Mouse (Mus musculus): ENCODE results near the gene Axin2. TPM values are rescaled to one million over a fixed set of nuclear protein-coding genes. Genes with fewer than 3 reads are reported as not detected.

Axin2 gene
- polyA plus RNA-seq, 1 experiment from 2014 or later = 3.0 TPM

- ATAC-seq (replicated peaks; ENCODE audit: insufficient number of reproducible peaks, low FRiP score, low TSS enrichment) = no peak
- H3K4me1 ChIP-seq (ENCODE audit: control insufficient read depth, insufficient read depth, low read length) = no peaks in the 10 kb centered on the region
- H3K36me3 ChIP-seq (ENCODE audit: control insufficient read depth, insufficient read depth, low read length) = peaks cover 25% of the 10 kb centered on the region
- WGBS (ENCODE audit: insufficient replicate concordance) = 83% methylated on average over 11 of the region's 11 CpGs
- no peak overlapping the region for H3K9ac ChIP-seq (ENCODE audit: low read depth, low read length)
- no peak overlapping the region for H3K4me3 ChIP-seq (ENCODE audit: low read depth, low read length)
- H3K9me3 ChIP-seq (replicated peaks; ENCODE audit: control insufficient read depth, low read length) = no peaks in the 10 kb centered on the region
- no peak overlapping the region for H3K27ac ChIP-seq (ENCODE audit: low read depth, low read length)
- H3K27me3 ChIP-seq (ENCODE audit: control insufficient read depth, insufficient read depth, low read length) = no peaks in the 10 kb centered on the region
- no peak overlapping the region for H3K4me2 ChIP-seq
Observed at GRCm38 (mm10) chr11:108943741-108944140, 23.6 kb downstream of the Axin2 start.

- H3K4me2 ChIP-seq = no peak overlapping the region
- no peak overlapping the region for H3K9ac ChIP-seq (ENCODE audit: low read depth, low read length)
- 90% methylated on average over 9 of the region's 9 CpGs for WGBS (ENCODE audit: insufficient replicate concordance)
- ATAC-seq (replicated peaks; ENCODE audit: insufficient number of reproducible peaks, low FRiP score, low TSS enrichment) = no peak
- no peaks in the 10 kb centered on the region for H3K27me3 ChIP-seq (ENCODE audit: control insufficient read depth, insufficient read depth, low read length)
- H3K4me1 ChIP-seq (ENCODE audit: control insufficient read depth, insufficient read depth, low read length) = no peaks in the 10 kb centered on the region
- peaks cover 25% of the 10 kb centered on the region for H3K36me3 ChIP-seq (ENCODE audit: control insufficient read depth, insufficient read depth, low read length)
- no peak overlapping the region for H3K4me3 ChIP-seq (ENCODE audit: low read depth, low read length)
- no peak overlapping the region for H3K27ac ChIP-seq (ENCODE audit: low read depth, low read length)
- no peaks in the 10 kb centered on the region for H3K9me3 ChIP-seq (replicated peaks; ENCODE audit: control insufficient read depth, low read length)
Observed at GRCm38 (mm10) chr11:108945666-108946065, 25.5 kb downstream of the Axin2 start.

GRCm38 (mm10) chr11:108947425-108948184, 27.5 kb downstream of the Axin2 start:
- H3K27ac ChIP-seq (ENCODE audit: low read depth, low read length) = no peak overlapping the region
- WGBS (ENCODE audit: insufficient replicate concordance) = 72% methylated on average over 20 of the region's 20 CpGs
- H3K9me3 ChIP-seq (replicated peaks; ENCODE audit: control insufficient read depth, low read length) = no peaks in the 10 kb centered on the region
- no peaks in the 10 kb centered on the region for H3K27me3 ChIP-seq (ENCODE audit: control insufficient read depth, insufficient read depth, low read length)
- H3K36me3 ChIP-seq (ENCODE audit: control insufficient read depth, insufficient read depth, low read length) = peaks cover 17% of the 10 kb centered on the region
- no peak overlapping the region for H3K9ac ChIP-seq (ENCODE audit: low read depth, low read length)
- H3K4me2 ChIP-seq = no peak overlapping the region
- peaks cover 4% of the 10 kb centered on the region; the same call in 1 of the 2 replicates for H3K4me1 ChIP-seq (ENCODE audit: control insufficient read depth, insufficient read depth, low read length)
- no peak for ATAC-seq (replicated peaks; ENCODE audit: insufficient number of reproducible peaks, low FRiP score, low TSS enrichment)
- no peak overlapping the region for H3K4me3 ChIP-seq (ENCODE audit: low read depth, low read length)

GRCm38 (mm10) chr11:108948501-108948900, 28.4 kb downstream of the Axin2 start:
- H3K27ac ChIP-seq (ENCODE audit: low read depth, low read length) = no peak overlapping the region
- no peak overlapping the region for H3K4me3 ChIP-seq (ENCODE audit: low read depth, low read length)
- 78% methylated on average over 7 of the region's 7 CpGs for WGBS (ENCODE audit: insufficient replicate concordance)
- 0 out of 2 replicates have a peak overlapping the region, but pooled peaks have one; percentile 10 for H3K9ac ChIP-seq (ENCODE audit: low read depth, low read length)
- H3K4me1 ChIP-seq (ENCODE audit: control insufficient read depth, insufficient read depth, low read length) = peaks cover 4% of the 10 kb centered on the region; the same call in 1 of the 2 replicates
- no peak for ATAC-seq (replicated peaks; ENCODE audit: insufficient number of reproducible peaks, low FRiP score, low TSS enrichment)
- H3K4me2 ChIP-seq = no peak overlapping the region
- no peaks in the 10 kb centered on the region for H3K27me3 ChIP-seq (ENCODE audit: control insufficient read depth, insufficient read depth, low read length)
- peaks cover 12% of the 10 kb centered on the region for H3K36me3 ChIP-seq (ENCODE audit: control insufficient read depth, insufficient read depth, low read length)
- no peaks in the 10 kb centered on the region for H3K9me3 ChIP-seq (replicated peaks; ENCODE audit: control insufficient read depth, low read length)

GRCm38 (mm10) chr11:108948931-108949330, 28.8 kb downstream of the Axin2 start:
- ATAC-seq (replicated peaks; ENCODE audit: insufficient number of reproducible peaks, low FRiP score, low TSS enrichment) = no peak
- Histone ChIP-seq H3K36me3 (ENCODE audit: control insufficient read depth, insufficient read depth, low read length) (peaks cover 12% of the 10 kb centered on the region), H3K9me3 (replicated peaks; ENCODE audit: control insufficient read depth, low read length) (no peaks in the 10 kb centered on the region), H3K9ac (ENCODE audit: low read depth, low read length) (0 out of 2 replicates have a peak overlapping the region, but pooled peaks have one; percentile 10), H3K4me3 (ENCODE audit: low read depth, low read length) (no peak overlapping the region), H3K4me2 (no peak overlapping the region), H3K4me1 (ENCODE audit: control insufficient read depth, insufficient read depth, low read length) (peaks cover 4% of the 10 kb centered on the region; the same call in 1 of the 2 replicates), H3K27me3 (ENCODE audit: control insufficient read depth, insufficient read depth, low read length) (no peaks in the 10 kb centered on the region), H3K27ac (ENCODE audit: low read depth, low read length) (no peak overlapping the region)
- WGBS (ENCODE audit: insufficient replicate concordance) = 84% methylated on average over 10 of the region's 10 CpGs

- Histone ChIP-seq H3K36me3 (ENCODE audit: control insufficient read depth, insufficient read depth, low read length) (no peaks in the 10 kb centered on the region), H3K27ac (ENCODE audit: low read depth, low read length) (no peak overlapping the region), H3K4me2 (no peak overlapping the region), H3K4me1 (ENCODE audit: control insufficient read depth, insufficient read depth, low read length) (peaks cover 4% of the 10 kb centered on the region; the same call in 1 of the 2 replicates), H3K9me3 (replicated peaks; ENCODE audit: control insufficient read depth, low read length) (no peaks in the 10 kb centered on the region), H3K9ac (ENCODE audit: low read depth, low read length) (no peak overlapping the region), H3K27me3 (ENCODE audit: control insufficient read depth, insufficient read depth, low read length) (no peaks in the 10 kb centered on the region), H3K4me3 (ENCODE audit: low read depth, low read length) (no peak overlapping the region)
- ATAC-seq (replicated peaks; ENCODE audit: insufficient number of reproducible peaks, low FRiP score, low TSS enrichment) = no peak
- 40% methylated on average over 5 of the region's 5 CpGs for WGBS (ENCODE audit: insufficient replicate concordance)
Observed at GRCm38 (mm10) chr11:108952343-108952742, 32.2 kb downstream of the Axin2 start.

GRCm38 (mm10) chr11:108955943-108956342, 35.8 kb downstream of the Axin2 start:
- Histone ChIP-seq H3K4me1 (ENCODE audit: control insufficient read depth, insufficient read depth, low read length) (peaks cover 4% of the 10 kb centered on the region; the same call in 1 of the 2 replicates), H3K4me3 (ENCODE audit: low read depth, low read length) (no peak overlapping the region), H3K9ac (ENCODE audit: low read depth, low read length) (no peak overlapping the region), H3K27me3 (ENCODE audit: control insufficient read depth, insufficient read depth, low read length) (no peaks in the 10 kb centered on the region), H3K36me3 (ENCODE audit: control insufficient read depth, insufficient read depth, low read length) (no peaks in the 10 kb centered on the region), H3K4me2 (no peak overlapping the region), H3K27ac (ENCODE audit: low read depth, low read length) (no peak overlapping the region), H3K9me3 (replicated peaks; ENCODE audit: control insufficient read depth, low read length) (no peaks in the 10 kb centered on the region)
- 77% methylated on average over 4 of the region's 4 CpGs for WGBS (ENCODE audit: insufficient replicate concordance)
- no peak for ATAC-seq (replicated peaks; ENCODE audit: insufficient number of reproducible peaks, low FRiP score, low TSS enrichment)

GRCm38 (mm10) chr11:108958349-108958748, 38.2 kb downstream of the Axin2 start:
- no peak for ATAC-seq (replicated peaks; ENCODE audit: insufficient number of reproducible peaks, low FRiP score, low TSS enrichment)
- no peaks in the 10 kb centered on the region for H3K27me3 ChIP-seq (ENCODE audit: control insufficient read depth, insufficient read depth, low read length)
- H3K27ac ChIP-seq (ENCODE audit: low read depth, low read length) = no peak overlapping the region
- no peak overlapping the region for H3K4me2 ChIP-seq
- H3K9me3 ChIP-seq (replicated peaks; ENCODE audit: control insufficient read depth, low read length) = no peaks in the 10 kb centered on the region
- no peaks in the 10 kb centered on the region for H3K36me3 ChIP-seq (ENCODE audit: control insufficient read depth, insufficient read depth, low read length)
- H3K4me1 ChIP-seq (ENCODE audit: control insufficient read depth, insufficient read depth, low read length) = no peaks in the 10 kb centered on the region
- H3K9ac ChIP-seq (ENCODE audit: low read depth, low read length) = no peak overlapping the region
- H3K4me3 ChIP-seq (ENCODE audit: low read depth, low read length) = no peak overlapping the region
- WGBS (ENCODE audit: insufficient replicate concordance) = 48% methylated on average over 5 of the region's 5 CpGs

- Histone ChIP-seq H3K27ac (ENCODE audit: low read depth, low read length) (no peak overlapping the region), H3K4me2 (no peak overlapping the region), H3K27me3 (ENCODE audit: control insufficient read depth, insufficient read depth, low read length) (no peaks in the 10 kb centered on the region), H3K9me3 (replicated peaks; ENCODE audit: control insufficient read depth, low read length) (no peaks in the 10 kb centered on the region), H3K9ac (ENCODE audit: low read depth, low read length) (no peak overlapping the region), H3K4me3 (ENCODE audit: low read depth, low read length) (no peak overlapping the region), H3K4me1 (ENCODE audit: control insufficient read depth, insufficient read depth, low read length) (no peaks in the 10 kb centered on the region), H3K36me3 (ENCODE audit: control insufficient read depth, insufficient read depth, low read length) (no peaks in the 10 kb centered on the region)
- no peak for ATAC-seq (replicated peaks; ENCODE audit: insufficient number of reproducible peaks, low FRiP score, low TSS enrichment)
- WGBS (ENCODE audit: insufficient replicate concordance) = 55% methylated on average over 5 of the region's 5 CpGs
Observed at GRCm38 (mm10) chr11:108959196-108959595, 39.0 kb downstream of the Axin2 start.

Data from heart, embryonic 11.5 days (tissue).